Mouse (Mus musculus) kidney, adult 2 months (tissue): ENCODE results near the gene Gm28051.

Experiments
- CTCF ChIP-seq: fragments of 200-500 bp; conservative IDR thresholded peaks from 2 replicates; pipeline ENCODE4 v1.5.1; 2011; ENCODE audit warnings: low read depth, mild to moderate bottlenecking, control low read depth, low read length, moderate library complexity, mixed read lengths; ENCODE audit not compliant: insufficient read depth, insufficient read length
- POLR2A ChIP-seq: fragments of 200-500 bp; IDR thresholded peaks from one replicate; pipeline ENCODE4 v1.6.1; 2011; ENCODE audit warnings: low read depth, low read length, control low read depth

- TF ChIP-seq CTCF (no peak), POLR2A (no peak)
These were observed 74.1 kb downstream of the Gm28051 start for GRCm38 (mm10) chr12:102683438-102683837.
